Mouse (Mus musculus) megakaryocyte-erythroid progenitor cell, adult 5 weeks (primary cell): ENCODE measurements around the gene Adgra1. TPM values are rescaled to one million over a fixed set of nuclear protein-coding genes. Genes with fewer than 3 reads are reported as not detected.

ENCODE experiments used
- polyA plus RNA-seq: library from polyadenylated mRNA; stranded (reverse); fragments of >175 nt; gene quantifications from 2 replicates; pipeline ENCODE4 v1.2.3, GENCODE M21; 2012

The Adgra1 gene
- not detected in 2 replicates for polyA plus RNA-seq

DNA sequence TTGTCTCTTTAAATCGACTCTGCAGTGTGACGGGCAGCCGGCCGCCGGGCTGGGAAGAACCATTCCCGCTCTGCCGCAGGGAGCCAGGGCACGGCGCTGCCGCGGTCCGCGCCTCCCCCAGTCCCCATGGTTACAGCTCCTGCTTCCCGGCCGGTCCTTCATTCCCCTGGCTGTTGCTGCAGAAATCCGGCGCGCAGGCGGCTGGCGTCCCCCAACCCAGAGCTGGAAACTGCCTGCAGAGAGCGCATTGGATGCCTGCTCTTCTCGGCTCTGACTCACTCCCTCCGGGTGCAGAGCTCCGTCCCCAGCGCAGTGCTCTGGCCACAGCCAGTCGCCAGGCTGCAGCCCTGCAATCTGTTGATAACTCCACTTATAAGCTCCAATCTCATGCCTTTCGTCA lies at the start of gene Adgra1:
Gene Adgra1 (plus strand): TSS at position 139 of the 400 bp plus-strand sequence.

DNA sequence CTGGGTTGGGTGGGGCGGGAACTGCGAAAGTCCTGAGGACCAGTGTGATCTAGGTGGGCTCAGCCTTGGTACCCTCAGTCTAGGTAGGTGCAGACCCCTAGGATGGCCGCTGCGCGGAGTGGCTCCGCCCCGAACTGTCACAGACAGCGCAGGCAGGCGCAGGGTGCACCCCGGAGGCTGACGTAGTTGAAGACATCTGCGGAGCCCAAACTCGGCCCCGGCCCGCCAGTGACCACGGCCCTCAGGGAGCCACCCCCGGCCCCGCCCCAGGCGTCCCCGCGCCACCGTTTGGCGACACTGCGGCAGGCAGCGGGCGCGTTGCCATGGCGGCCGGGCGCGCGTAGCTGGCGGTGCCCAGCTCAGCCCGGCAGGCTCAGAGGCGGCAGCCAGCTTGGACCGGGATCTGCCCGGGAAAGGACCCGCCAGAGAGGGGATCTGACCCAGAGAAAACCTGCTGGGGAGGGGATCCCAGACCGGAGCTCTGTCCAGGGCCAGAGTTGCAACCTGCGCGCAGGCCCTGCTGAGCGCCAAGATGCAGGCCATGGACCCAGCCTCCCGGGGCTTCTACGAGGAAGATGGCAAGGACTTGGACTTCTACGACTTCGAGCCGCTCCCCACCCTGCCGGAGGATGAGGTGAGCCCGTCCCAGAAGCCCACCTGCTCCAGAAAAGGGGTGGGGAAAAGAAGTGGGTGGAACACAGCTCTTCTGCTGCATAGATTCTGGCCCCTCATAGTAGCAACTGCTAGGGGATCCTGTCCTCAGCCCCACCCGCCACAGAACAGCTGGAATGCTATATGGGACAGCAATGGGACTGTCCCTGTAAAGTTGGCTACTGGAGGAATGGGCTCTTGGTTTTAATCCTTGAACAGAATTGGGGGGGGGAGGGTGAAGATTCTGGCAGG lies 60.9 kb downstream of the Adgra1 start, which contains the start of gene Kndc1:
Gene Kndc1 (plus strand): TSS at position 42 of the 903 bp plus-strand sequence.

Other genes with a start within 250 kb of the Adgra1 start
- gene Cfap46, start 150.4 kb upstream of the Adgra1 start, polyA plus RNA-seq: not detected in 2 replicates
- not detected in 2 replicates for gene Kndc1, start 60.5 kb downstream of the Adgra1 start, polyA plus RNA-seq
- 1.00 and 1.1 TPM in 2 replicates for gene Utf1, start 109.6 kb downstream of the Adgra1 start, polyA plus RNA-seq
- 0.28 and 0.29 TPM in 2 replicates for gene 6430531B16Rik, start 144.6 kb downstream of the Adgra1 start, polyA plus RNA-seq
- gene Adam8, start 158.4 kb downstream of the Adgra1 start, polyA plus RNA-seq: 3.1 and 7.5 TPM in 2 replicates
- 19.1 and 20.0 TPM in 2 replicates for gene Zfp511, start 202.2 kb downstream of the Adgra1 start, polyA plus RNA-seq
- 8.3 and 8.4 TPM in 2 replicates for gene Tubgcp2, start 202.5 kb downstream of the Adgra1 start, polyA plus RNA-seq
- not detected in 2 replicates for gene Msx3, start 214.9 kb downstream of the Adgra1 start, polyA plus RNA-seq
- gene Caly, start 248.4 kb downstream of the Adgra1 start, polyA plus RNA-seq: 0.05 and 0.50 TPM in 2 replicates